Mouse (Mus musculus): ENCODE measurements around the gene 5330417C22Rik. TPM values are rescaled to one million over a fixed set of nuclear protein-coding genes. Genes with fewer than 3 reads are reported as not detected.

5330417C22Rik gene
- polyA plus RNA-seq, 1 experiment, result not detected

GRCm38 (mm10) chr3:108411026-108411753 is 125.1 kb downstream of the 5330417C22Rik start:
- WGBS, result 84% methylated on average over 5 of the region's 5 CpGs
- no peaks in the 10 kb centered on the region for H3K4me1 ChIP-seq (ENCODE audit: control insufficient read depth, insufficient read depth, low read length)
- H3K4me3 ChIP-seq (replicated peaks; ENCODE audit: control insufficient read depth, low read depth, low read length), result no peak overlapping the region
- H3K27ac ChIP-seq (ENCODE audit: control insufficient read depth, insufficient read depth, low read depth, low read length, poor library complexity), result no peak overlapping the region
- no peak for TF ChIP-seq POLR2A (IDR thresholded peaks at IDR 0.05; ENCODE audit: borderline replicate concordance, control insufficient read depth, low read depth, low read length)
- TF ChIP-seq CTCF (IDR thresholded peaks at IDR 0.05; ENCODE audit: control insufficient read depth, insufficient read depth, low read length), result no peak

GRCm38 (mm10) chr3:108410359-108410714 is 126.0 kb downstream of the 5330417C22Rik start:
- WGBS, result 73% methylated on average over 5 of the region's 5 CpGs
- no peak for TF ChIP-seq CTCF (IDR thresholded peaks at IDR 0.05; ENCODE audit: control insufficient read depth, insufficient read depth, low read length)
- TF ChIP-seq POLR2A (IDR thresholded peaks at IDR 0.05; ENCODE audit: borderline replicate concordance, control insufficient read depth, low read depth, low read length), result no peak
- Histone ChIP-seq H3K27ac (ENCODE audit: control insufficient read depth, insufficient read depth, low read depth, low read length, poor library complexity) (no peak overlapping the region), H3K4me3 (replicated peaks; ENCODE audit: control insufficient read depth, low read depth, low read length) (no peak overlapping the region), H3K4me1 (ENCODE audit: control insufficient read depth, insufficient read depth, low read length) (no peaks in the 10 kb centered on the region)

- Histone ChIP-seq H3K4me3 (replicated peaks; ENCODE audit: control insufficient read depth, low read depth, low read length) (no peak overlapping the region), H3K27ac (ENCODE audit: control insufficient read depth, insufficient read depth, low read depth, low read length, poor library complexity) (no peak overlapping the region), H3K4me1 (ENCODE audit: control insufficient read depth, insufficient read depth, low read length) (no peaks in the 10 kb centered on the region)
- WGBS, result 73% methylated on average over 8 of the region's 8 CpGs
- TF ChIP-seq POLR2A (IDR thresholded peaks at IDR 0.05; ENCODE audit: borderline replicate concordance, control insufficient read depth, low read depth, low read length), result no peak
- TF ChIP-seq CTCF (IDR thresholded peaks at IDR 0.05; ENCODE audit: control insufficient read depth, insufficient read depth, low read length), result no peak
These were observed 126.5 kb downstream of the 5330417C22Rik start for GRCm38 (mm10) chr3:108409656-108410358.

GRCm38 (mm10) chr3:108408517-108409008 is 127.8 kb downstream of the 5330417C22Rik start:
- TF ChIP-seq CTCF (IDR thresholded peaks at IDR 0.05; ENCODE audit: control insufficient read depth, insufficient read depth, low read length) (no peak), POLR2A (IDR thresholded peaks at IDR 0.05; ENCODE audit: borderline replicate concordance, control insufficient read depth, low read depth, low read length) (no peak)
- H3K27ac ChIP-seq (ENCODE audit: control insufficient read depth, insufficient read depth, low read depth, low read length, poor library complexity), result no peak overlapping the region
- no peaks in the 10 kb centered on the region for H3K4me1 ChIP-seq (ENCODE audit: control insufficient read depth, insufficient read depth, low read length)
- WGBS, result 85% methylated on average over 8 of the region's 8 CpGs
- no peak overlapping the region for H3K4me3 ChIP-seq (replicated peaks; ENCODE audit: control insufficient read depth, low read depth, low read length)

- no peaks in the 10 kb centered on the region for H3K4me1 ChIP-seq (ENCODE audit: control insufficient read depth, insufficient read depth, low read length)
- H3K4me3 ChIP-seq (replicated peaks; ENCODE audit: control insufficient read depth, low read depth, low read length), result no peak overlapping the region
- no peak for TF ChIP-seq CTCF (IDR thresholded peaks at IDR 0.05; ENCODE audit: control insufficient read depth, insufficient read depth, low read length)
- no peak overlapping the region for H3K27ac ChIP-seq (ENCODE audit: control insufficient read depth, insufficient read depth, low read depth, low read length, poor library complexity)
- WGBS, result 92% methylated on average over 24 of the region's 24 CpGs
These were observed 129.9 kb downstream of the 5330417C22Rik start for GRCm38 (mm10) chr3:108406306-108406885.

Other genes starting within 250 kb of the 5330417C22Rik start
- gene Mybphl, start 171.6 kb downstream of the 5330417C22Rik start, polyA plus RNA-seq (2011; ENCODE audit: insufficient read depth, insufficient read length, low replicate concordance, missing spikeins), result not detected in 2 replicates
- gene Psrc1, start 152.7 kb downstream of the 5330417C22Rik start, polyA plus RNA-seq (2011; ENCODE audit: insufficient read depth, insufficient read length, low replicate concordance, missing spikeins), result 15.9 and 43.2 TPM in 2 replicates
- gene Celsr2, start 121.0 kb downstream of the 5330417C22Rik start, polyA plus RNA-seq (2011; ENCODE audit: insufficient read depth, insufficient read length, low replicate concordance, missing spikeins), result 0.75 and 1.5 TPM in 2 replicates
- gene Sars, start 91.3 kb downstream of the 5330417C22Rik start, polyA plus RNA-seq (2011; ENCODE audit: insufficient read depth, insufficient read length, low replicate concordance, missing spikeins), result 43.5 and 69.1 TPM in 2 replicates
- gene 1700013F07Rik, start 2.4 kb downstream of the 5330417C22Rik start, polyA plus RNA-seq (2011; ENCODE audit: insufficient read depth, insufficient read length, low replicate concordance, missing spikeins), result not detected in 2 replicates
- gene Tmem167b, start 25.9 kb upstream of the 5330417C22Rik start, polyA plus RNA-seq (2011; ENCODE audit: insufficient read depth, insufficient read length, low replicate concordance, missing spikeins), result 17.3 and 20.8 TPM in 2 replicates
- gene Taf13, start 35.2 kb upstream of the 5330417C22Rik start, polyA plus RNA-seq (2011; ENCODE audit: insufficient read depth, insufficient read length, low replicate concordance, missing spikeins), result 9.1 and 14.8 TPM in 2 replicates
- 1.3 and 3.9 TPM in 2 replicates for gene Wdr47, start 54.7 kb upstream of the 5330417C22Rik start, polyA plus RNA-seq (2011; ENCODE audit: insufficient read depth, insufficient read length, low replicate concordance, missing spikeins)
- gene Clcc1, start 117.4 kb upstream of the 5330417C22Rik start, polyA plus RNA-seq (2011; ENCODE audit: insufficient read depth, insufficient read length, low replicate concordance, missing spikeins), result 8.8 and 14.3 TPM in 2 replicates
- gene Gpsm2, start 185.8 kb upstream of the 5330417C22Rik start, polyA plus RNA-seq (2011; ENCODE audit: insufficient read depth, insufficient read length, low replicate concordance, missing spikeins), result 20.9 and 26.1 TPM in 2 replicates
- gene Aknad1, start 203.1 kb upstream of the 5330417C22Rik start, polyA plus RNA-seq (2011; ENCODE audit: insufficient read depth, insufficient read length, low replicate concordance, missing spikeins), result 1.3 and 2.2 TPM in 2 replicates

Measured in bone marrow, adult 2 months (tissue).